Mouse (Mus musculus) embryonic facial prominence, embryonic 15.5 days (tissue): ENCODE data around the gene Lrrc72. TPM values are rescaled to one million over a fixed set of nuclear protein-coding genes. Genes with fewer than 3 reads are reported as not detected.

ENCODE experiments used
- ATAC-seq: fragments of 200-750 bp; cut with Nextera tagmentation; 2 replicates; pipeline ENCODE4 v1.8.0; 2017; ENCODE audit warnings: low read depth, moderate TSS enrichment; ENCODE audit not compliant: insufficient number of reproducible peaks, low FRiP score, low TSS enrichment
- H3K27ac ChIP-seq: fragments of 300-500 bp; sonication (generic); replicated peaks from 2 replicates; pipeline ENCODE4 v1.5.1; 2015; ENCODE audit warnings: mild to moderate bottlenecking, inconsistent platforms
- H3K27me3 ChIP-seq: fragments of 300-500 bp; sonication (generic); 2 replicates; pipeline ENCODE4 v1.6.1; 2015; ENCODE audit warnings: inconsistent platforms
- H3K36me3 ChIP-seq: fragments of 300-500 bp; sonication (generic); 2 replicates; pipeline ENCODE4 v1.6.1; 2015; ENCODE audit warnings: mild to moderate bottlenecking, inconsistent platforms
- H3K4me1 ChIP-seq: fragments of 300-500 bp; sonication (generic); 2 replicates; pipeline ENCODE4 v1.6.1; 2015; ENCODE audit warnings: inconsistent platforms
- H3K4me2 ChIP-seq: fragments of 300-500 bp; sonication (generic); replicated peaks from 2 replicates; pipeline ENCODE4 v1.6.1; 2015; ENCODE audit warnings: mild to moderate bottlenecking, inconsistent platforms
- H3K4me3 ChIP-seq: fragments of 300-500 bp; sonication (generic); replicated peaks from 2 replicates; pipeline ENCODE4 v1.5.1; 2015; ENCODE audit warnings: mild to moderate bottlenecking, inconsistent platforms
- H3K9ac ChIP-seq: fragments of 300-500 bp; sonication (generic); 2 replicates; pipeline ENCODE4 v1.6.1; 2015; ENCODE audit warnings: inconsistent platforms
- H3K9me3 ChIP-seq: fragments of 300-500 bp; sonication (generic); replicated peaks from 2 replicates; pipeline ENCODE4 v1.6.1; 2016; ENCODE audit warnings: inconsistent platforms
- WGBS: fragments of 180-500 bp; shearing (Covaris S2); methylation state at CpG from one replicate; pipeline ENCODE4 v1.1.7; 2015; 5-methylcytosine and 5-hydroxymethylcytosine counted together
- polyA plus RNA-seq: library from polyadenylated mRNA; unstranded; fragments of >200 nt; fragmentation: Nextera tagmentation; extraction: Ambion mirVana; gene quantifications from 2 replicates; pipeline ENCODE4 v1.2.1, GENCODE M21; 2015

Gene Lrrc72
- polyA plus RNA-seq = 0.18 TPM in 1 of 2 replicates, not detected in the other

DNA sequence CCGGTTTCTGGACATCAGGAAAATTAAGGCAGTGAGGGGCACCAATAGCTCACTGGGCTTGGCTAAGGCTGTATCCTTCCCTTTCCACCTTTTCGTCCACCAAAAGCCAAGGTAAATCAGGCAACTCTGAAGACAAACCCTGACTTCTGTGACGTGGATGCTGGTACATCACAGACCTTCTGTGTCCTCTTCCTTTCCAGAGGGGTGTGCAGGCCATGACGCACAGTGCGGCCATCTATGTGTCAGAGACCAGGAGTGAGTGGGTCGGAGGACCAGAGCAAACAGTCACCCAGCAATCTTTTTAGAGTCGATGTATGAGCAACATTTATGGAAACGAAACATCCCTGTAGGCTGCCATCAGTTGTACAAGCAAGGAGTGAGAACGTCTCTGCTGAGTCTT, at the start of gene Lrrc72:
Gene Lrrc72 (minus strand): TSS at position 101 of the 400 bp plus-strand sequence.
- Histone ChIP-seq H3K4me2 (no peak within 1 kb of the TSS), H3K27ac (no peak within 1 kb of the TSS), H3K4me3 (no peak within 1 kb of the TSS), H3K36me3 (no peaks in the 10 kb centered on the region), H3K27me3 (no peaks in the 10 kb centered on the region), H3K9me3 (no peaks in the 10 kb centered on the region), H3K9ac (no peak within 1 kb of the TSS), H3K4me1 (0 out of 2 replicates have a peak, but pooled peaks cover 3% of the 10 kb centered on the region)
- WGBS = 91% methylated on average over 9 of the region's 9 CpGs
- no peak for ATAC-seq

DNA sequence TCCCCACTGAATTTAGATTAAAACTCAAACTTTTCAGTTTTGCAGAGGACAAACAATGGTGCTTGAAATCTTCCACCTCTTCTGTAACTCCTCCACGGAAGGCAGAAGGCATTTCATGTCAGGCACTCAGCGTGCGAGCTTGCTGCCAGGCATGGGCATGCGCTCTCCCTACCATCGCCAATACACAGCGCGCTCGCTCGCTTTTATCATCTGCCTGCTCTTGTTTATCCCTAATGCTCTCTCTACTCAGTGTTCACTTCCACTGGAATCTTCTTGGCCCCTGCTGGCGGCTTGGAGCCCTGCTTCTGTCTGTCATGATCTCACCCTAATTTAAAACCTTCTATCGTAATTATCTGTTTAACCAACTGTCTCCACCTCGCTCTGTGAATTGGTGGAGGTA, 49.1 kb upstream of the Lrrc72 start:
- Histone ChIP-seq H3K4me3 (no peak overlapping the region), H3K27ac (peak overlapping the region; percentile 25; the same call in 1 of the 2 replicates), H3K9me3 (no peaks in the 10 kb centered on the region), H3K4me2 (no peak overlapping the region), H3K36me3 (no peaks in the 10 kb centered on the region), H3K4me1 (no peaks in the 10 kb centered on the region), H3K27me3 (no peaks in the 10 kb centered on the region), H3K9ac (no peak overlapping the region)
- WGBS = 79% methylated on average over 12 of the region's 12 CpGs
- ATAC-seq = no peak

DNA sequence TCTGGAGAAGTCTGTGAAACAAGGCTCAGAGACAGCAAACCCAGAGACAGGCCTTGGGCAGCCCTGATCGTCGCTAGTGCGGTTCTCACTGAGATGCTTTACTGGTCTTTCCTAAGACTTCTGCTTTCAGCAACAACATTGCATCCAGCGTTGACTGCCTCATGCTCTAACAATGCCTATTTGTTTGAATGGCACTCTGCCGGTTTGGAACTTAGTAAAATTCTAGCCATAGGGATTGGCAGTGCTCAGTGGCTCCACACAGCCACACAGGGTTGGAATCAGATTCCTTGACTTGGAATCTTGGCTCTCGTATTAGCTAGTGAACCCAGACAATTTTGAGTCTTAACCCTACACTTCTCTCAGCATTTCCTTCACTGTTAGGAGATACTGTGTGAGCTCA, 38.1 kb upstream of the Lrrc72 start:
- ATAC-seq = no peak
- Histone ChIP-seq H3K36me3 (no peaks in the 10 kb centered on the region), H3K9ac (no peak overlapping the region), H3K27me3 (no peaks in the 10 kb centered on the region), H3K9me3 (no peaks in the 10 kb centered on the region), H3K4me2 (no peak overlapping the region), H3K27ac (no peak overlapping the region), H3K4me3 (no peak overlapping the region), H3K4me1 (no peaks in the 10 kb centered on the region)
- WGBS = 66% methylated on average over 6 of the region's 6 CpGs

DNA sequence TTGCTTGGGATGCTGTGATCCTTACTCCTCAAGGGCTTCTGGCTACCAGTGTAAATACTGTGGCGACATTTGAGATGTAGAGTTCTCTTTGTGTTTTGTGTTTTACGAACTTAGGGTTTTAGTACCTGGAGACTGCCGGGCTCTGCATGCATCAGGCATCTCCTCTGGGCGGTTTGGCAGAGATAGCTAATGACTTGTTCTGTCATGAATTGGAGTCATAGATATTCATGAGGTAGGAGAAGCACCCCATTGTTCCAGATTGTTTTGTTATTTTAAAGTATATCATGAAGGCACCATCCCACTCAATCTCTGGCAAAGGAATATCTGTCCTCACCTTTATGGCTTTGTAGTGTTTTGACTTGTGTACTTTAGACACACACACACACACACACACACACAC, 37.3 kb upstream of the Lrrc72 start:
- H3K27ac ChIP-seq = no peak overlapping the region
- ATAC-seq = no peak
- H3K9me3 ChIP-seq = no peaks in the 10 kb centered on the region
- no peaks in the 10 kb centered on the region for H3K36me3 ChIP-seq
- no peak overlapping the region for H3K9ac ChIP-seq
- no peaks in the 10 kb centered on the region for H3K27me3 ChIP-seq
- no peak overlapping the region for H3K4me3 ChIP-seq
- no peaks in the 10 kb centered on the region for H3K4me1 ChIP-seq
- whole genome bisulfite sequencing = 74% methylated on average over 4 of the region's 4 CpGs
- H3K4me2 ChIP-seq = no peak overlapping the region

DNA sequence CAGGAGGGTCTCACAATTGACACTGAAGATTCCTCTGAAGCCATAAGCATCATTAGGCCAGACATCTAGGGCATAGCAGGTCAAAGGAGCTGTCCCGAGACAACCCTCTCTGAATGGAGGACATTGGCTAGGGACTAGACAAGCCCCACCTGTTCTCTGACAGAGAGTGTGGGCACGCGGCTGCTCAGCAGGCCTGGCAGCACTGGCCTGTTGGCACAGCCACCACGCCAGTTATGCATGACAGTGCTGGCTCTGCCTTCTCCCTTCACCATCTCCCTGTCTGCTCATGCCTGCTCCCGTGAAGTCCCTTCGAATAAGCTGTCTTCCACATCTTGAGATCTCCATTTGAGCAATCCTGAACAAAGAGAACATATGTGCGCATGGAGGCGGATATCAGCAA, 36.4 kb upstream of the Lrrc72 start:
- no peaks in the 10 kb centered on the region for H3K9me3 ChIP-seq
- H3K4me1 ChIP-seq = no peaks in the 10 kb centered on the region
- no peaks in the 10 kb centered on the region for H3K36me3 ChIP-seq
- no peak overlapping the region for H3K9ac ChIP-seq
- no peak for ATAC-seq
- H3K4me2 ChIP-seq = no peak overlapping the region
- 84% methylated on average over 8 of the region's 8 CpGs for WGBS
- H3K27ac ChIP-seq = no peak overlapping the region
- H3K27me3 ChIP-seq = no peaks in the 10 kb centered on the region
- no peak overlapping the region for H3K4me3 ChIP-seq

DNA sequence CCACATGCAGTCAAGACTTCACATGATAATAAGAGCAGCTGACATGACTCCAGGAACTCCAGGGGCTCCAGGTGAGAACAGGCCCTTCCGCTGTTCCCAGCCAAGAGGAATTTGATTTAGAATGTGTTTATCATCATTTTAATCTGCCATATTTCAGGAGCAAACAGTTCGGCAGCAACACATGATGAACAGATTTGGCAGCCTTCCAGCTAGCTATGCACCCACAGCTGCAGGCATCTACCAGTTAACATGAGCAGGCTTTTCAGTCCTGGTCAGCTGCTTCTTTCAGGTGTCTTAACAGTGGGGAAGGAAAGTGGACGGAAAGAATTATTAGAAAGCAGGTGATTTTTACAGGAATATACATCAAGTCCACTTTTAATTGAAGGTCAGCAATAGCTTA, 21.6 kb upstream of the Lrrc72 start:
- Histone ChIP-seq H3K27ac (no peak overlapping the region), H3K9me3 (no peaks in the 10 kb centered on the region), H3K4me2 (no peak overlapping the region), H3K9ac (no peak overlapping the region), H3K27me3 (no peaks in the 10 kb centered on the region), H3K4me3 (no peak overlapping the region), H3K36me3 (no peaks in the 10 kb centered on the region), H3K4me1 (peaks cover 9% of the 10 kb centered on the region; the same call in 1 of the 2 replicates)
- 37% methylated on average over 3 of the region's 3 CpGs for WGBS
- no peak for ATAC-seq

DNA sequence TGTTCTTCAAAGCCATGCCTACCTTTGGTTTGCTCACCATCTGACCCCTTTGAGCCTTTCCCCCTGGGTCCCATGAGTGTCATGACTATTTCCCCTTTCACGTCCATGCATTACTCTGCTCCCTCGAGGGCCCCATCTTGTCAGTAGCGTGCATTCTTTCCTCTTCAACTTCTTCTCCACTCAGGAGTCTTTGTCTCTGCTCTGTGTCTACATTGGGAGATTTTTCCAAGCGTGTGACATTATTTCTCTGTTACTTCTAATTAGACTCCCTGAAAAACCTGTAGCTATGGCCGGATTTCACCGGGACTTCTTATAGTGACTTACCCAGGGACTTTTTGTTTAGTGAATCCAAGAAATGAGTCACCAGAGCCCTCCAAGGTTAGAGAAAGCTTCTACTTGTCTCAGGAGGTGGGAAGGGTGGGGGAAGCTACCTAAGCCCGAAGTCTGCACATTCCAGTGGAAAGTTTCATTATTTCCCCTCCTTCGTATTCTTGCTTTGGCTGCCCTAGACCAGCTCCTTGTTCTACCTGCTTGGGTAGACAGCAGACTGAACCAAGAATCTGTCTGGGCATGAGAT, 14.6 kb upstream of the Lrrc72 start:
- Histone ChIP-seq H3K4me3 (no peak overlapping the region), H3K27me3 (no peaks in the 10 kb centered on the region), H3K36me3 (no peaks in the 10 kb centered on the region), H3K4me2 (no peak overlapping the region), H3K9ac (no peak overlapping the region), H3K4me1 (no peaks in the 10 kb centered on the region), H3K9me3 (no peaks in the 10 kb centered on the region), H3K27ac (0 out of 2 replicates have a peak overlapping the region, but pooled peaks have one; percentile 34)
- no peak for ATAC-seq
- 69% methylated on average over 8 of the region's 8 CpGs for WGBS

DNA sequence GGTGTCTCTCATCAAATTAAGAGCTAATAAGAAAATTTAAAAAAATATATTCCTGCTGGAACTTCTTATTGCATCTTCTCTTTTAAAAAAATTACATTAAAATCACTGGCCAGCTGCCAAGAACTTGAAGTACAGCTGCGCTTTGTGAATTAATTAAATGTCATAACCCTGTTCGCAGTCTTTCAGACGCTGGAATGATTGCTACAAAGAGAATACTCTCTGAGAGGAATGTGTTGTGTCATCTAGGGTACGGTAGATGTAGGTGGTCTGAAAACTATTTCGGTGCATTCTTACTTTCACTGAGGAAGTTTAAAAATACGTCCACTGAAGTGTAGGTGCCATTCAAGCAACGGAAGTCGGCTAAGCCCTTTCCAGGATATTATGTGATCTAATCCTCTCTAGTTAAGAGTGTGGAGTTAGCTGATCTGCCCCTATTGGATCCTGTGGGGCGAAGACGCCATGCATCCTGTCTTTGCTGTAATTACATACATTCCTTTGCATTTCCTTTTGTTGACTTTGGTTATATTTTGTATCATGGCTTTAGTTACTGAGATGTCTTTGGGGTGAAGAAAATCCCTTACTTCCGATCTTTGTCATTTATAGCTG, 9.0 kb upstream of the Lrrc72 start:
- Histone ChIP-seq H3K4me2 (no peak overlapping the region), H3K4me1 (no peaks in the 10 kb centered on the region), H3K36me3 (no peaks in the 10 kb centered on the region), H3K9me3 (no peaks in the 10 kb centered on the region), H3K27ac (peak overlapping the region; percentile 3; the same call in 1 of the 2 replicates), H3K9ac (no peak overlapping the region), H3K4me3 (no peak overlapping the region), H3K27me3 (no peaks in the 10 kb centered on the region)
- WGBS = 37% methylated on average over 11 of the region's 11 CpGs
- no peak for ATAC-seq

DNA sequence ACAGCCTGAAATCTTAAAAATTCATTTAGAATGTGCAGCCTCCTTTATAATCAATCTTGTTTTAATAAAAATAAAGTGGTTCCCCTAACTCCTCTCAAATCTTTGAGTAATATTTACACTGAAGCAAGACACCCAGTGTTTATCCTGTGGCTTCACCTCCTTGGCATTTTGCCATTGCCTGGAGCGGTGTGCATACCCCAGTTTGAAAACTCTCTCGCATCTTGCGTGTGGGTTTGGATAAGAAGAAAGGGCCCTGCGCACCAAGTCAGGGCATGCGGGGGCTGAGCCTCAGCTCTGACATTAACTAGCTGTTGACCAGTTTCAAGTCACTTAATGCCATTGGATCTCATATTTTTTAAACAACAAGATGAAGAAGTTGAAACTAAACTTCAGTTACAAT, 2.2 kb upstream of the Lrrc72 start:
- no peak overlapping the region for H3K4me2 ChIP-seq
- no peak overlapping the region for H3K9ac ChIP-seq
- H3K4me1 ChIP-seq = 0 out of 2 replicates have a peak, but pooled peaks cover 3% of the 10 kb centered on the region
- H3K4me3 ChIP-seq = no peak overlapping the region
- H3K36me3 ChIP-seq = no peaks in the 10 kb centered on the region
- no peak for ATAC-seq
- 16% methylated on average over 5 of the region's 5 CpGs for WGBS
- no peaks in the 10 kb centered on the region for H3K27me3 ChIP-seq
- H3K27ac ChIP-seq = no peak overlapping the region
- H3K9me3 ChIP-seq = no peaks in the 10 kb centered on the region

DNA sequence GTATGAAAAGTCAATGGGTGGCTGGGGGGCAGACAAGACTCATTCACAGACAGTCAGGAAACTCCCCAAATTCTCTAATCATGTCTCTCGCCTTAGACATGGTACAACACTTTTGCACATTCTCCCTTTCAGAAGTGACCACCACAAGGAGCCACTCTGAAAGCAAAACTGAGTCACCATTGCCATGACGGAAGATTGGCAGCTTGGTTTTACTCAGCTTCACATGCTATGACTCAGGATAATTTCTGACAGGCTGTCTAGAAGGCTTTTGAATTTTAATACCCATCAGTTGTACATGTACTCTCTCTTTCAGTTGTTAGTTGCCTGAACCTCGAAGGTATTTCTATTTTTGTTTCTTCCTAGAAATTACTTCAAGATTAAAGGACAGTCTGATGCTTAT, 12.0 kb downstream of the Lrrc72 start:
- H3K27me3 ChIP-seq = no peaks in the 10 kb centered on the region
- WGBS = 63% methylated on average over 3 of the region's 3 CpGs

DNA sequence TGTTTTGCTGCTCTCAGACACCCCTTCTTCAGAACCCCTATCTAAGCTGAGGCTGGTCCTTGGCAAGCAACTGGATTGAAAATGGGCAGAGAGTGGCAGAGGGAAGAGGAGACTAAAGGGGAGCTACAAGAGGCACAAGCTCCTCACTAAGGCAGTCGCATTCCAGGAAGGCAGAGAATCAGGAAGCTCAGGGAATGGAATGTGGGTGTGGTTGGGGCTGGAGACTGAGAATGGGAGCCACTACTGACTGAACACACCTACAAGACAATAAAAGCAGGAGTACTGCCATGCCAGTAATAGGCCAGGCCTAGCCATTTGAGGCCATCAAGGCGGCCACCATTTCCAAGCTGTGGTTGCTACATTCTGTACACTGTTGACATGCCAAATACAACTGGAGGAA, 21.8 kb downstream of the Lrrc72 start:
- 82% methylated on average over 2 of the region's 2 CpGs for WGBS

More for the DNA sequence above, 12.0 kb downstream of the Lrrc72 start:
- H3K36me3 ChIP-seq = no peaks in the 10 kb centered on the region
- no peaks in the 10 kb centered on the region for H3K9me3 ChIP-seq
- no peak for ATAC-seq
- no peak overlapping the region for H3K4me3 ChIP-seq
- no peaks in the 10 kb centered on the region for H3K4me1 ChIP-seq
- no peak overlapping the region for H3K27ac ChIP-seq
- no peak overlapping the region for H3K4me2 ChIP-seq
- H3K9ac ChIP-seq = no peak overlapping the region

DNA sequence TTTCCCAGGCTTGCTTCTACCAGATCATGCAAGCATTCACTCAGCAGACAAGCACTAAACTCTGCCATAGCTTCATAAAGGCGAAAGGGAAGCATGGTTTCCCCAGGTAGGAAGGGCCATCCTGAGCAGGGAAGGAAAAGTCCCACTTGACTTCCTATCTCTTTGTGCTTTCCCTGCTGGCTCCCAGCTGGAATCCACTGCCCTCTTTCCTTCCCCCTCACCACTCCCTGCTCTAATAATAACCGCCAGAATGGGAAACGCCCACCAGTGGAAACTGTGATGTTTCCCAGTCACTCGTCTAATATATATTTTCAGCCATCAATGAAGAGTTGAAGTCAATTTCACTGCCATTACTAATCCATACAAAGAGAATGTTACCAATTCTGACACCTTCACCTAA, 28.8 kb downstream of the Lrrc72 start:
- Histone ChIP-seq H3K36me3 (no peaks in the 10 kb centered on the region), H3K4me1 (no peaks in the 10 kb centered on the region), H3K4me3 (no peak overlapping the region), H3K9ac (no peak overlapping the region), H3K27me3 (no peaks in the 10 kb centered on the region), H3K9me3 (no peaks in the 10 kb centered on the region), H3K4me2 (no peak overlapping the region), H3K27ac (no peak overlapping the region)
- WGBS = 65% methylated on average over 4 of the region's 4 CpGs
- ATAC-seq = no peak

More for the DNA sequence above, 21.8 kb downstream of the Lrrc72 start:
- no peak for ATAC-seq
- no peak overlapping the region for H3K4me2 ChIP-seq
- no peak overlapping the region for H3K4me3 ChIP-seq
- no peak overlapping the region for H3K27ac ChIP-seq
- no peaks in the 10 kb centered on the region for H3K36me3 ChIP-seq
- H3K9ac ChIP-seq = no peak overlapping the region
- H3K27me3 ChIP-seq = no peaks in the 10 kb centered on the region
- 0 out of 2 replicates have a peak, but pooled peaks cover 4% of the 10 kb centered on the region for H3K9me3 ChIP-seq
- H3K4me1 ChIP-seq = no peaks in the 10 kb centered on the region
